Mouse (Mus musculus): Measurements from ENCODE around the gene Pard3. TPM values are rescaled to one million over a fixed set of nuclear protein-coding genes. Genes with fewer than 3 reads are reported as not detected.

Pard3 gene
- total RNA-seq, 4 experiments from 2014 or later: 27.5 to 30.3 (median 30.2) TPM

GRCm38 (mm10) chr8:127542162-127542561 is 478.5 kb downstream of the Pard3 start:
- DNase-seq (ENCODE audit: low spot score in 2 of 2): no peak

DNA sequence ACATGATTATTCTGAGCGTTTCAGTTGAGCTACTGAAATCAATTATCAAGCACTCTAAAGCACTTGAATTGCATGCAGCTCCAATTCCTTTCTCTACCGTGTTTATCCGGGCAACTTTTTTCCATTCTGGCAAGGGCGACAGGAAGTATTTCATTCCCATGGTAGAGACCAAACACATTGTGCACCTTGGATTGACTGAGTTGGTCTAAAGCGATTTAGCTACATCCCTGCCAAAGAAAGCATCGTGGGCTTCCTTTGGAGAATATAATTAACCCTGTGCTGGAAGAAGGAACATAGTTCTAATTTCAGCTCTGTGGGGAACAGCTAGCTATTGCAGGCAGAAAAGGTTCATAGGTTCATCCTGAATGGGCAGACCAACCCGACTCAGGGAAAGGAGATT is 480.0 kb downstream of the Pard3 start:
- DNase-seq (ENCODE audit: low spot score in 2 of 2): no peak

- no peak for DNase-seq (ENCODE audit: low spot score in 2 of 2)
These were observed 482.5 kb downstream of the Pard3 start for GRCm38 (mm10) chr8:127546161-127546560.

DNA sequence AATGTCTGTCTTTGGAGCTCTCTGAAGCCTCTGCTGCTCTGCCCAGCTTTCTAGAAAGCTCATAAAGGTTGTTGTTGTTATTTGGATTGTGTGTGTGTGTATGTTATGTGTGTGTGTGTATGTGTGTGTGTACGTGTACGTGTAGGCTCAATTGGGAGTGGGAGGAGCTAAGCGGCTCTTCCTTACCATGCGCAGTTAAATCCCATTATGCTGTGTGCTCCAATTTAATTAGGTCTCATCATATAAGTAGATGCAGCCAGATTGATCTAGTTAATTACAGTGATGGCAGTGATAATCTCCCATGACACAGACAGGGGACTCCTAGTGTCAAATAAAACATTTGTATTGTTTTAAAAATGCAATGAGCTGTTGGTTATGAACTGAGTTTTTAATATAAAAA is 487.2 kb downstream of the Pard3 start:
- DNase-seq (ENCODE audit: low spot score in 2 of 2): no peak

- no peak for DNase-seq (ENCODE audit: low spot score in 2 of 2)
These were observed 488.5 kb downstream of the Pard3 start for GRCm38 (mm10) chr8:127552161-127552595.

GRCm38 (mm10) chr8:127552836-127553235 is 489.1 kb downstream of the Pard3 start:
- no peak for DNase-seq (ENCODE audit: low spot score in 2 of 2)

DNA sequence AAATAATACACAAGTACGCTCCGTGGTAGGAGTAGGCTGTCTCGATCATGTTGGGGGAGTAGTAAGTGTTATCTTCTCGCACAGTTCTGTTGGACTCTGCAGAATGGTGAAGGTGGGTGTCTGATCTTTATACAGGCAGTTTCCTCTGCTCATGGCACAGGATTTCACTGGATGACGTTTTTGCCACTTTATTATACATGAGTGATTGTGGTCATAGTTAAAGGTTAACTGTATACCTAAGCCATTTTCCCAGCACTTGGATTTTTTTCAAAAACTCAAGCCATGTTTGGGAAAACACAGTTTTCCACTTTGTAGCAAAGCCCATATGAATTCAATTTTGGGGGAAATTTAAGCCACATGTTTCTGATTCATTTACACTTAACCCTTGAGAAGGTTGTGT is 489.9 kb downstream of the Pard3 start:
- no peak for DNase-seq (ENCODE audit: low spot score in 2 of 2)

- DNase-seq (ENCODE audit: low spot score in 2 of 2): no peak
These were observed 492.1 kb downstream of the Pard3 start for GRCm38 (mm10) chr8:127555795-127556194.

DNA sequence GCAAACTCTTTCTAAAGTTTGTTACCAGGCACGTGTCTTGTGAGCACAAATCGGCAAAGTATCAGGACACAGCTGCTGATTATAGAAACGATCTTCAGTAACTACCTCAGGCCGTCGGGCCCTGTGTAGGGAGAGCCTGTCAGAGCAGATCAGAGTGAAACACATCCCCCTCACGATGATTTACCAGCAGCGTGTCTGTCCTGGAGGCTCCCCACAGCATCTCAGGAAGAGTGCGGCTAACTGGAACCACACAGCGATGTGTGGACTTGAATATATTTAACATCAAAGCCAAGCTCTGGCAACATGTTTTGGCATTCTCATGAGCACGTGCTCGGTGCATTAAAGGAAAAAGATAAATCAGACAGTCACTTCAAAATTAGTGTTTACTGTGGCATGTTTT is 493.3 kb downstream of the Pard3 start:
- no peak for DNase-seq (ENCODE audit: low spot score in 2 of 2)

- no peak for DNase-seq (ENCODE audit: low spot score in 2 of 2)
These were observed 493.9 kb downstream of the Pard3 start for GRCm38 (mm10) chr8:127557566-127557965.

DNA sequence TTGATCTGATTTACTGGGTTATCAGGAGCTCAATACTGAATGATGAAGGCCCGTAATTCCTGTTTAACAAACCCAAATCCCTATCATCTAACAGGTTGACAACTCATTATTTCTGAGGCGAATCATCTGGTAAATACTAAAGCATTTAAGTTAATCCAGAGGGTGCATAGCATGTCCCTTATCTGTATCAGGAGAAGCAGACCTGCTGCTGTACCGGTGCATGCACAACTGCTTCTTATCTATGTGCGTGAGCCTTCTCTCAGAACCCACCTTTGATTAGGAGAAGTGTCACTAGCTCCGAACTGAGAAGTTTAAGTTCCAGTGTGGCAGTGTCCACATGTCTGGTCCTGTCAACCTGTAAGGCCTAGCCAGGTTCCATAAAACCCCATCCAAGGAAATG is 499.9 kb downstream of the Pard3 start:
- no peak for DNase-seq (ENCODE audit: low spot score in 2 of 2)

- no peak for DNase-seq (ENCODE audit: low spot score in 2 of 2)
These were observed 500.7 kb downstream of the Pard3 start for GRCm38 (mm10) chr8:127564426-127564825.

DNA sequence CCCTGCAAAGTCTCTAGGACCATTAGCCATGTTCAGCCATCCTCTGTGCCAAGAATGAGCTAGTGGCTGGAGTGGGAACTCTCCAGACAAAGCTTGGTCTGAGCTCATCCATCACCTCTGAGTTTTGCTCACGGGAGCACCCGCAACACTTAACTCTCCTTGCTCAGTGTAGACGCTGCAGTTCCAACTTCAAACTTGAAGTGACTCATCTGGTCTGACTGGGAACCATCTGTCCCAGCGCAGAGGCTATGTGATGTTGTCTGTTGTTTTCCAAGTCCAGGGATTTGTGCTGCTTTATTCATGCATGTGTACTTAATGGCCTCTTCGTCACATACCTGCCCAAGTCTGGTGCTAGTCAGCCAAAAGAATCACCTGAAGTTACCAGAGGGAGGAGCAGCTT is 505.5 kb downstream of the Pard3 start:
- DNase-seq (ENCODE audit: low spot score in 2 of 2): no peak

DNA sequence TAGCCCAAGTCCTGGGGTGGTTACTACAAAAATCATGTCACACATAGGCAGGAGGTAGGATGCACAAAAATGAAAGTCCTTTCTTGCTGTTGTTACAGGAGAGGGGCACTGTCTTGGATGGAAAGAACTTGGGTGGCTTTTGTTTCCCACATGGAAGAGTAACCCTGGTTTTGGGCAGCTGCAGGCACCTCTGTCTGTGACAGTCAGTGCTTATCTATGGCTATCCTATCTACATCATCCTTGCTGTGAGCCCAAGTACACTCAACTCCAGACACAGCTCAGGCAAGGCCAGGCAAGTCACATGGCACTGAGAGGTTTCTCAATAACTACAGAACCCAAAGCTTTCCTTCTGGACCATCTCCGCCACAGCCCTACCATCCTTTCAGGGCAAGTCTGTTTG is 506.8 kb downstream of the Pard3 start:
- DNase-seq (ENCODE audit: low spot score in 2 of 2): no peak

DNA sequence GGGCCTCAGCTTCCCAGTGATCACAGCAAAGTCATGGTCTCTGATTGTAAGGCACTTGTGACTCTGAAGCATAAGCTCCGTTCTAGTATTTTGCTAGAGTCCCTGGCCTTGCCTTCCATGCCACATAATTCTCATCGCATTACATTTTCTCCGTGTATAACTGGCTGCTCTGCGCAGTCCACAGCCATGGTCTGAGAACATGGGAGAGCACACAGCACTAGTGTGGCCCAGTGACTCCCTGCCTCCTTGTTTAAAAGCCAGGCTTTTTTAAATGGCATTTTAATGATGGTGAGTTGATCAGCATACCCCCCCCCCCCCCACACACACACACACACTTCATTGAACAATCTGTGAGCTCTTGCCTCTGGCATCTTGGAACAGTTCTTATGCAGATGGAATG is 508.8 kb downstream of the Pard3 start:
- no peak for DNase-seq (ENCODE audit: low spot score in 2 of 2)

- no peak for DNase-seq (ENCODE audit: low spot score in 2 of 2)
These were observed 513.0 kb downstream of the Pard3 start for GRCm38 (mm10) chr8:127576657-127577056.

- no peak for DNase-seq (ENCODE audit: low spot score in 2 of 2)
These were observed 514.0 kb downstream of the Pard3 start for GRCm38 (mm10) chr8:127577656-127578055.

GRCm38 (mm10) chr8:127579436-127579835 is 515.7 kb downstream of the Pard3 start:
- DNase-seq (ENCODE audit: low spot score in 2 of 2): no peak

- no peak for DNase-seq (ENCODE audit: low spot score in 2 of 2)
These were observed 519.7 kb downstream of the Pard3 start for GRCm38 (mm10) chr8:127583429-127583828.

DNA sequence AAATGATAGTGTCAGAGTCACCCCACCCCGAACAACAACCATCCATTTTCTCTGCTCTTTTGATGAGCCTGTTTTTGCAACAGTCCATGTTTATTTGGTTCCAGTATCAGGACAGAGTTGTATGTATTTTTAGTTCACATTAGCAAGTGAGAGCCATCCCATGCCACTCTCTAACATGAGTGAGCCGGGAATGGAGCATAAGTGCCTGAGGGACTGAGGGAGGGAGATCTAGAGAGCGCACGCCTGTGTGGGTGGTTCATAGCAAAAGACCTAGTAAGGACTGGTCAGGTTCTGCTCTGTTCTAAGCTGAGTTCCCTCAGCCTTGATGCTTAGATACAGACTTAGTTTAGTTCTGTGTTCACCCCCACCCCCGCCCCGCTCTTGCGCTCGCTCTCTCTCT is 521.9 kb downstream of the Pard3 start:
- no peak for DNase-seq (ENCODE audit: low spot score in 2 of 2)

GRCm38 (mm10) chr8:127586681-127587080 is 523.0 kb downstream of the Pard3 start:
- no peak for DNase-seq (ENCODE audit: low spot score in 2 of 2)

DNA sequence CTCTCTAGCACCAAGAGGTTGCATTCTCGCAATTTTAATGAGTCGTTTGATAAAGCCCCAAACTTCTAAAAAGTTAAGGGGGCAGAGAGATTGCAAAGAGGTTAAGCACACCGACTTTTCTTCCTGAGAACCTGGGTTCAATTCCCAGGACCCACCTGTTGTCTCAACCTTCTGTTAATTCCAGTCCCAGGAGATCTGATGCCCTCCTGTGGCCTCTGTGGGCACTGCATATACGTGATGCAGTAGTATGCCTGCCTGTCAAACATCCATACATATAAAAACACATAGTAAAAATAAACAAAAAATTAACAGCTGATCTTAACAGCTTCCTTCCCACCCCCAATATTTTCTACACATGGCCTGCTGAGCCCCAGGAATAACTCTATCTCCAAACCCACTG is 524.6 kb downstream of the Pard3 start:
- peak in 1 of 2 experiments; percentile 12 for DNase-seq (ENCODE audit: low spot score in 2 of 2)

GRCm38 (mm10) chr8:127589291-127589690 is 525.6 kb downstream of the Pard3 start:
- no peak for DNase-seq (ENCODE audit: low spot score in 2 of 2)

- DNase-seq (ENCODE audit: low spot score in 2 of 2): no peak
These were observed 527.0 kb downstream of the Pard3 start for GRCm38 (mm10) chr8:127590674-127591186.

Measured in gastrocnemius, adult 8-10 months (tissue).